Mouse (Mus musculus) kidney, postnatal 10 days (tissue): ENCODE results near the gene Zfp207.
"Not testable (repeated sequence)": the region's sequence is repeated elsewhere in the genome, so short reads cannot be mapped to it uniquely, and the experiment has no call there.

Source experiments
- DNase-seq: peaks from one replicate; pipeline ENCODE4 v3.0.0; 2021; ENCODE audit warnings: mixed read lengths

Zfp207 gene

GRCm38 (mm10) chr11:80383019-80383625, at the start of gene Zfp207:
Gene Zfp207, plus strand, starts transcription at chr11:80383279.
- peak; percentile 100 for DNase-seq

- peak; percentile 36 for DNase-seq
Observed at GRCm38 (mm10) chr11:80335609-80336350, 47.3 kb upstream of the Zfp207 start.

GRCm38 (mm10) chr11:80336351-80336730, 46.7 kb upstream of the Zfp207 start:
- DNase-seq = no peak

- DNase-seq = no peak
Observed at GRCm38 (mm10) chr11:80342482-80342881, 40.6 kb upstream of the Zfp207 start.

- peak; percentile 92 for DNase-seq
Observed at GRCm38 (mm10) chr11:80351832-80352430, 31.1 kb upstream of the Zfp207 start.

- DNase-seq = peak; percentile 47
Observed at GRCm38 (mm10) chr11:80354832-80355231, 28.2 kb upstream of the Zfp207 start.

- DNase-seq = no peak
Observed at GRCm38 (mm10) chr11:80368949-80369348, 14.1 kb upstream of the Zfp207 start.

- DNase-seq = no peak
Observed at GRCm38 (mm10) chr11:80376651-80377050, 6.4 kb upstream of the Zfp207 start.

- peak; percentile 89 for DNase-seq
Observed at GRCm38 (mm10) chr11:80377712-80378451, 5.2 kb upstream of the Zfp207 start, which contains the start of gene 5730455P16Rik. Gene 5730455P16Rik, minus strand, starts transcription at chr11:80378034.

- DNase-seq = not testable (repeated sequence)
Observed at GRCm38 (mm10) chr11:80378452-80379068, 4.5 kb upstream of the Zfp207 start.

GRCm38 (mm10) chr11:80379184-80379583, 3.9 kb upstream of the Zfp207 start:
- not testable (repeated sequence) for DNase-seq

- DNase-seq = peak; percentile 45
Observed at GRCm38 (mm10) chr11:80382626-80383018, 457 bp upstream of the Zfp207 start.

GRCm38 (mm10) chr11:80383626-80384046, 557 bp downstream of the Zfp207 start:
- peak; percentile 64 for DNase-seq

GRCm38 (mm10) chr11:80384461-80384860, 1.4 kb downstream of the Zfp207 start:
- no peak for DNase-seq

GRCm38 (mm10) chr11:80385055-80385454, 2.0 kb downstream of the Zfp207 start:
- DNase-seq = no peak

- no peak for DNase-seq
Observed at GRCm38 (mm10) chr11:80386790-80387189, 3.7 kb downstream of the Zfp207 start.

- DNase-seq = no peak
Observed at GRCm38 (mm10) chr11:80389885-80390284, 6.8 kb downstream of the Zfp207 start.

- DNase-seq = no peak
Observed at GRCm38 (mm10) chr11:80391407-80392120, 8.5 kb downstream of the Zfp207 start.

GRCm38 (mm10) chr11:80395930-80396329, 12.9 kb downstream of the Zfp207 start:
- no peak for DNase-seq

- no peak for DNase-seq
Observed at GRCm38 (mm10) chr11:80396617-80397016, 13.5 kb downstream of the Zfp207 start.

- DNase-seq = not testable (repeated sequence)
Observed at GRCm38 (mm10) chr11:80407878-80408277, 24.8 kb downstream of the Zfp207 start.

- DNase-seq = no peak
Observed at GRCm38 (mm10) chr11:80410377-80410776, 27.3 kb downstream of the Zfp207 start.
